In genomic region chr7:101908367-101908766, GRCm38 (mm10) we compare ENCODE assay signal across 9 mouse cellular contexts. TPM values are rescaled to one million over a fixed set of nuclear protein-coding genes. Genes with fewer than 3 reads are reported as not detected.
DNase-seq lines count a peak whose midpoint lies in the region; ATAC-seq and TF ChIP-seq lines count a peak whose summit lies in the region.
"Had no signal": no experiment of that assay in that cellular context is flagged by ENCODE, and none has a peak within 500 bp of the region (broad histone marks: within the 10 kb centered on the region; RNA-seq: fewer than 3 reads in every experiment).

No protein-coding gene starts in this region.

- ATAC-seq in hindbrain, embryonic 13.5 days (ENCODE audit: low FRiP score): no peak
- no peak for ATAC-seq in hindbrain, embryonic 14.5 days (ENCODE audit: low FRiP score)
- no peak for ATAC-seq in lung, postnatal 0 days

- peaks cover 45% of the 10 kb centered on the region for H3K36me3 ChIP-seq in hindbrain, embryonic 13.5 days
- peaks cover 38% of the 10 kb centered on the region for H3K36me3 ChIP-seq in hindbrain, embryonic 14.5 days (replicated peaks; ENCODE audit: control insufficient read depth, insufficient read depth)
- peaks cover 20% of the 10 kb centered on the region; the same call in 1 of the 2 replicates for H3K36me3 ChIP-seq in lung, postnatal 0 days (ENCODE audit: insufficient read depth, low read length)

- intact Hi-C loops in heart, postnatal 10 days (cut with DNase I): loop anchor here (5.0 kb wide), 1 partner anchor 64 kb away; no protein-coding TSS in a partner anchor
- intact Hi-C loops in left cerebral cortex, postnatal 14 days (cut with DNase I): no loop called here

- TF ChIP-seq EP300 in lung, postnatal 0 days (IDR thresholded peaks at IDR 0.05): no peak

- no peak overlapping the region for H3K4me3 ChIP-seq in hindbrain, embryonic 13.5 days
- no peak overlapping the region for H3K4me3 ChIP-seq in hindbrain, embryonic 14.5 days (replicated peaks; ENCODE audit: low read length)
- no peak overlapping the region for H3K4me3 ChIP-seq in lung, postnatal 0 days (ENCODE audit: low read depth, low read length)

- WGBS in hindbrain, embryonic 13.5 days: 82% methylated on average over 4 of the region's 4 CpGs
- WGBS in hindbrain, embryonic 14.5 days: 81% methylated on average over 4 of the region's 4 CpGs
- WGBS in lung, postnatal 0 days: 61% methylated on average over 4 of the region's 4 CpGs

- H3K9ac ChIP-seq in hindbrain, embryonic 13.5 days: peak overlapping the region; percentile 35
- H3K9ac ChIP-seq in hindbrain, embryonic 14.5 days: no peak overlapping the region
- H3K9ac ChIP-seq in lung, postnatal 0 days (replicated peaks; ENCODE audit: low read depth): 0 out of 2 replicates have a peak overlapping the region, but pooled peaks have one; percentile 4

- H3K4me1 ChIP-seq in hindbrain, embryonic 13.5 days (replicated peaks): peaks cover 30% of the 10 kb centered on the region
- H3K4me1 ChIP-seq in hindbrain, embryonic 14.5 days (replicated peaks; ENCODE audit: control insufficient read depth, insufficient read depth, low read length): peaks cover 18% of the 10 kb centered on the region
- peaks cover 6% of the 10 kb centered on the region; the same call in 1 of the 2 replicates for H3K4me1 ChIP-seq in lung, postnatal 0 days (ENCODE audit: insufficient read depth, low read depth, low read length)

- H3K27ac ChIP-seq in hindbrain, embryonic 13.5 days: no peak overlapping the region
- H3K27ac ChIP-seq in hindbrain, embryonic 14.5 days: no peak overlapping the region
- no peak overlapping the region for H3K27ac ChIP-seq in lung, postnatal 0 days (ENCODE audit: low read length)

- TF ChIP-seq CTCF in lung, postnatal 0 days (IDR thresholded peaks at IDR 0.05): peak; percentile 45

- H3K27me3 ChIP-seq in hindbrain, embryonic 13.5 days: no peaks in the 10 kb centered on the region
- H3K27me3 ChIP-seq in hindbrain, embryonic 14.5 days (ENCODE audit: control insufficient read depth, insufficient read depth, low read length): no peaks in the 10 kb centered on the region
- no peaks in the 10 kb centered on the region for H3K27me3 ChIP-seq in lung, postnatal 0 days (replicated peaks; ENCODE audit: insufficient read depth, low read length)

- no peak overlapping the region for H3K4me2 ChIP-seq in hindbrain, embryonic 13.5 days
- H3K4me2 ChIP-seq in hindbrain, embryonic 14.5 days (replicated peaks): no peak overlapping the region
- no peak overlapping the region for H3K4me2 ChIP-seq in lung, postnatal 0 days (replicated peaks; ENCODE audit: low read depth, low read length)

- H3K9me3 ChIP-seq in hindbrain, embryonic 13.5 days: no peaks in the 10 kb centered on the region
- H3K9me3 ChIP-seq in hindbrain, embryonic 14.5 days (ENCODE audit: control insufficient read depth, low read length): no peaks in the 10 kb centered on the region
- no peaks in the 10 kb centered on the region for H3K9me3 ChIP-seq in lung, postnatal 0 days (ENCODE audit: low read length)

- no peak for DNase-seq in hindbrain, embryonic 14.5 days (ENCODE audit: low spot score)
- DNase-seq in NIH3T3 (ENCODE audit: low read depth): peak; percentile 11
- peak; percentile 38 to 39 for DNase-seq in heart, postnatal 10 days
- DNase-seq in lung, postnatal 0 days (ENCODE audit: low spot score): peak; percentile 46
- no peak for DNase-seq in left cerebral cortex, adult 9 months (ENCODE audit: low spot score in 2 of 2)
- no peak for DNase-seq in adrenal gland, adult (ENCODE audit: inconsistent age in 2 of 2, low spot score in 1 of 2)
- DNase-seq in left cerebral cortex, postnatal 14 days (ENCODE audit: low spot score in 2 of 2): no peak
- DNase-seq: cerebellum, adult 11 months had no signal

RNA-seq across cellular contexts. Expression of gene Tomt, which starts 2.2 kb away (rescaled TPM):
- 0.40 and 0.48 TPM in 2 replicates for polyA plus RNA-seq in hindbrain, embryonic 13.5 days (2015; fragmentation: Nextera tagmentation; extraction: Ambion mirVana)
- polyA plus RNA-seq in hindbrain, embryonic 14.5 days (2014; fragmentation: Nextera tagmentation; extraction: Ambion mirVana): 0.21 and 0.33 TPM in 2 replicates
- total RNA-seq in heart, postnatal 10 days (2021): not detected
- 0.05 and 0.17 TPM in 2 replicates for polyA plus RNA-seq in lung, postnatal 0 days (2015; fragmentation: Nextera tagmentation; extraction: Ambion mirVana)
- total RNA-seq in left cerebral cortex, postnatal 14 days (2021): under 1 TPM in 1 of 2 experiments, not detected in 1; 0.11 TPM

RNA-seq across cellular contexts. Expression of gene Lamtor1, which starts 2.7 kb away (rescaled TPM):
- 151 and 156 TPM in 2 replicates for polyA plus RNA-seq in hindbrain, embryonic 13.5 days (2015; fragmentation: Nextera tagmentation; extraction: Ambion mirVana)
- polyA plus RNA-seq in hindbrain, embryonic 14.5 days (2014; fragmentation: Nextera tagmentation; extraction: Ambion mirVana): 135 and 144 TPM in 2 replicates
- total RNA-seq in heart, postnatal 10 days (2021): 100 to 1,000 TPM in 1 of 2 experiments, 10 to 100 TPM in 1; 99.8 to 107 TPM
- polyA plus RNA-seq in lung, postnatal 0 days (2015; fragmentation: Nextera tagmentation; extraction: Ambion mirVana): 131 and 153 TPM in 2 replicates
- total RNA-seq in left cerebral cortex, postnatal 14 days (2021): 100 to 1,000 TPM; 102 TPM

RNA-seq across cellular contexts. Expression of gene Lrrc51, which starts 25.3 kb away (rescaled TPM):
- 10.9 and 12.1 TPM in 2 replicates for polyA plus RNA-seq in hindbrain, embryonic 13.5 days (2015; fragmentation: Nextera tagmentation; extraction: Ambion mirVana)
- polyA plus RNA-seq in hindbrain, embryonic 14.5 days (2014; fragmentation: Nextera tagmentation; extraction: Ambion mirVana): 12.5 and 15.2 TPM in 2 replicates
- total RNA-seq in heart, postnatal 10 days (2021): 1 to 10 TPM; 2.4 to 2.9 TPM
- polyA plus RNA-seq in lung, postnatal 0 days (2015; fragmentation: Nextera tagmentation; extraction: Ambion mirVana): 41.5 and 46.1 TPM in 2 replicates
- 1 to 10 TPM; 3.9 to 4.5 TPM for total RNA-seq in left cerebral cortex, postnatal 14 days (2021)

RNA-seq across cellular contexts. Expression of gene Numa1, which starts 25.5 kb away (rescaled TPM):
- 50.8 and 53.3 TPM in 2 replicates for polyA plus RNA-seq in hindbrain, embryonic 13.5 days (2015; fragmentation: Nextera tagmentation; extraction: Ambion mirVana)
- polyA plus RNA-seq in hindbrain, embryonic 14.5 days (2014; fragmentation: Nextera tagmentation; extraction: Ambion mirVana): 50.0 and 50.8 TPM in 2 replicates
- total RNA-seq in heart, postnatal 10 days (2021): 100 to 1,000 TPM in 1 of 2 experiments, 10 to 100 TPM in 1; 97.4 to 113 TPM
- polyA plus RNA-seq in lung, postnatal 0 days (2015; fragmentation: Nextera tagmentation; extraction: Ambion mirVana): 31.6 and 38.0 TPM in 2 replicates
- 10 to 100 TPM; 58.5 to 60.8 TPM for total RNA-seq in left cerebral cortex, postnatal 14 days (2021)

RNA-seq across cellular contexts. Expression of gene Folr1, which starts 37.8 kb away (rescaled TPM):
- 21.0 and 39.2 TPM in 2 replicates for polyA plus RNA-seq in hindbrain, embryonic 13.5 days (2015; fragmentation: Nextera tagmentation; extraction: Ambion mirVana)
- polyA plus RNA-seq in hindbrain, embryonic 14.5 days (2014; fragmentation: Nextera tagmentation; extraction: Ambion mirVana): 43.0 and 69.7 TPM in 2 replicates
- 1 to 10 TPM in 1 of 2 experiments, under 1 TPM in 1; 0.72 to 1.2 TPM for total RNA-seq in heart, postnatal 10 days (2021)
- polyA plus RNA-seq in lung, postnatal 0 days (2015; fragmentation: Nextera tagmentation; extraction: Ambion mirVana): 0.95 and 2.4 TPM in 2 replicates
- total RNA-seq in left cerebral cortex, postnatal 14 days (2021): 1 to 10 TPM; 4.2 to 5.7 TPM

Comparison
In these comparisons a context has a peak if more than half of its experiments do, and no peak if none do; other contexts are left out.
1. DNase-seq: peak in NIH3T3 (single experiment), heart, postnatal 10 days (2 of 2) and lung, postnatal 0 days (single experiment); none in hindbrain, embryonic 14.5 days (single experiment), left cerebral cortex, adult 9 months (0 of 2), adrenal gland, adult (0 of 2) and left cerebral cortex, postnatal 14 days (0 of 2).